Mouse (Mus musculus): Measurements from ENCODE around the gene Olfr157. TPM values are rescaled to one million over a fixed set of nuclear protein-coding genes. Genes with fewer than 3 reads are reported as not detected.

Gene Olfr157
- total RNA-seq (2017) = not detected in 2 replicates

- no peak for ATAC-seq (ENCODE audit: extremely low read depth, insufficient number of reproducible peaks, low FRiP score, poor library complexity, severe bottlenecking)
Measured at GRCm38 (mm10) chr4:43840101-43840500, at the start of gene Olfr157. Gene Olfr157 (minus strand): TSS chr4:43840201.

GRCm38 (mm10) chr4:43884196-43884595, 44.2 kb upstream of the Olfr157 start:
- no peak for ATAC-seq (ENCODE audit: extremely low read depth, insufficient number of reproducible peaks, low FRiP score, poor library complexity, severe bottlenecking)

GRCm38 (mm10) chr4:43879566-43879965, 39.6 kb upstream of the Olfr157 start:
- no peak for ATAC-seq (ENCODE audit: extremely low read depth, insufficient number of reproducible peaks, low FRiP score, poor library complexity, severe bottlenecking)

GRCm38 (mm10) chr4:43878121-43878776, 38.2 kb upstream of the Olfr157 start:
- ATAC-seq (ENCODE audit: extremely low read depth, insufficient number of reproducible peaks, low FRiP score, poor library complexity, severe bottlenecking) = no peak

- no peak for ATAC-seq (ENCODE audit: extremely low read depth, insufficient number of reproducible peaks, low FRiP score, poor library complexity, severe bottlenecking)
Measured at GRCm38 (mm10) chr4:43877230-43877629, 37.2 kb upstream of the Olfr157 start.

GRCm38 (mm10) chr4:43875919-43876411, 36.0 kb upstream of the Olfr157 start:
- no peak for ATAC-seq (ENCODE audit: extremely low read depth, insufficient number of reproducible peaks, low FRiP score, poor library complexity, severe bottlenecking)

GRCm38 (mm10) chr4:43875160-43875918, 35.3 kb upstream of the Olfr157 start, which contains the start of gene Reck:
Gene Reck (plus strand): TSS chr4:43875530.
- no peak for ATAC-seq (ENCODE audit: extremely low read depth, insufficient number of reproducible peaks, low FRiP score, poor library complexity, severe bottlenecking)

- ATAC-seq (ENCODE audit: extremely low read depth, insufficient number of reproducible peaks, low FRiP score, poor library complexity, severe bottlenecking) = no peak
Measured at GRCm38 (mm10) chr4:43874501-43874900, 34.5 kb upstream of the Olfr157 start.

GRCm38 (mm10) chr4:43869821-43870220, 29.8 kb upstream of the Olfr157 start:
- no peak for ATAC-seq (ENCODE audit: extremely low read depth, insufficient number of reproducible peaks, low FRiP score, poor library complexity, severe bottlenecking)

- no peak for ATAC-seq (ENCODE audit: extremely low read depth, insufficient number of reproducible peaks, low FRiP score, poor library complexity, severe bottlenecking)
Measured at GRCm38 (mm10) chr4:43863298-43863697, 23.3 kb upstream of the Olfr157 start.

- 0 out of 2 replicates have a peak, but pooled peaks have one; percentile 30 for ATAC-seq (ENCODE audit: extremely low read depth, insufficient number of reproducible peaks, low FRiP score, poor library complexity, severe bottlenecking)
Measured at GRCm38 (mm10) chr4:43860744-43861519, 20.9 kb upstream of the Olfr157 start.

GRCm38 (mm10) chr4:43859886-43860285, 19.9 kb upstream of the Olfr157 start:
- ATAC-seq (ENCODE audit: extremely low read depth, insufficient number of reproducible peaks, low FRiP score, poor library complexity, severe bottlenecking) = no peak

- no peak for ATAC-seq (ENCODE audit: extremely low read depth, insufficient number of reproducible peaks, low FRiP score, poor library complexity, severe bottlenecking)
Measured at GRCm38 (mm10) chr4:43854101-43854500, 14.1 kb upstream of the Olfr157 start.

GRCm38 (mm10) chr4:43851265-43851664, 11.3 kb upstream of the Olfr157 start, which contains the start of gene Olfr155:
Gene Olfr155 (plus strand): TSS chr4:43851565.
- no peak for ATAC-seq (ENCODE audit: extremely low read depth, insufficient number of reproducible peaks, low FRiP score, poor library complexity, severe bottlenecking)

- ATAC-seq (ENCODE audit: extremely low read depth, insufficient number of reproducible peaks, low FRiP score, poor library complexity, severe bottlenecking) = no peak
Measured at GRCm38 (mm10) chr4:43838326-43838725, 1.7 kb downstream of the Olfr157 start.

GRCm38 (mm10) chr4:43834749-43835148, 5.3 kb downstream of the Olfr157 start:
- no peak for ATAC-seq (ENCODE audit: extremely low read depth, insufficient number of reproducible peaks, low FRiP score, poor library complexity, severe bottlenecking)

GRCm38 (mm10) chr4:43833752-43834151, 6.2 kb downstream of the Olfr157 start:
- no peak for ATAC-seq (ENCODE audit: extremely low read depth, insufficient number of reproducible peaks, low FRiP score, poor library complexity, severe bottlenecking)

- ATAC-seq (ENCODE audit: extremely low read depth, insufficient number of reproducible peaks, low FRiP score, poor library complexity, severe bottlenecking) = no peak
Measured at GRCm38 (mm10) chr4:43832031-43832430, 8.0 kb downstream of the Olfr157 start.

- ATAC-seq (ENCODE audit: extremely low read depth, insufficient number of reproducible peaks, low FRiP score, poor library complexity, severe bottlenecking) = no peak
Measured at GRCm38 (mm10) chr4:43828806-43829205, 11.2 kb downstream of the Olfr157 start.
